Mouse (Mus musculus) heart, adult 2 months (tissue): ENCODE measurements at regions not wholly inside any gene's neighbourhood (a gene's known extent, or its start where the extent isn't known, plus 50 kb on each side); places are given as distances from the start of the nearest gene placed in this dataset.

Source experiments
- CTCF ChIP-seq: fragments of 200-600 bp; IDR thresholded peaks from 2 replicates; pipeline ENCODE4 v1.8.1; 2022; ENCODE audit warnings: antibody characterized with exemption, mild to moderate bottlenecking, moderate library complexity
- POLR2A ChIP-seq: fragments of 200-500 bp; IDR thresholded peaks from 2 replicates; pipeline ENCODE4 v1.6.1; 2011; ENCODE audit warnings: mild to moderate bottlenecking, low read depth, low read length, control low read depth; ENCODE audit not compliant: insufficient read depth

DNA sequence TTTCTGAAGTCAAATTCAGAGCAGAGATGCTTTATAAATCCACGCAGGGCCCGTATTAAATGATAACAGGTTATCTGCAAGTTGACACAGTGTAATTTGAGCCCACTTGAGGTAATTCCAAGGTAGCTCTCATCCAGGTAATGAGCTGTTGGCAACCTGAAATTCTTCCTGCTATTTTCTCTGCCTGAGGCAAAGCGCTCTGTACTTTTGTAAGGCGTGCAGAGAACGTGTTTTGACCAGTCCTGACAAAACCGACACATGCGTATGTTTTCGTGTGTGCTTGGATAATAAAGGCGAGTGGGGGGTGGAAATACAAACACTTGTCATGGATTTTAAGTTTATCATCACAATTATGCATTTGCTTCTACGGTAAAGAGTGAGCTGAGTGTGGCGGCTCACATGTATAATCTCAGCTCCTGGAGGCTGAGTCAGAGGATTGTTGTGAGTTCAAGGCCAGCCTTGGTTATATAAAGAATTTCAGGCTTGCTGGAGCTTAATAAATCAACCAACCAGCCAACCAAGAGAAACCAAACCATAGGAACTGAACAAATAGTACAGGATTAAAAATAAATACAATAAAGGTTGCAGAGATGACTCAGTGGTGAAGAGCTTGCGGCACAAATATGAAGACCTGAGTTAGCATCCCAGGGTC is 72.7 kb upstream of the Stt3b start:
- no peak for TF ChIP-seq CTCF
- TF ChIP-seq POLR2A = no peak
